Mouse (Mus musculus): ENCODE measurements around the gene 7530416G11Rik. TPM values are rescaled to one million over a fixed set of nuclear protein-coding genes. Genes with fewer than 3 reads are reported as not detected.

The 7530416G11Rik gene
- polyA plus RNA-seq, 2 experiments: not detected

- 61% methylated on average over 5 of the region's 5 CpGs for WGBS (ENCODE audit: insufficient replicate concordance)
- Histone ChIP-seq H3K4me3 (ENCODE audit: insufficient read depth in 1 of 2, low read depth in 2 of 2, low read length in 2 of 2) (no peak overlapping the region), H3K4me2 (ENCODE audit: low read depth) (no peak overlapping the region), H3K9ac (replicated peaks) (no peak overlapping the region), H3K27ac (no peak overlapping the region), H3K4me1 (replicated peaks; ENCODE audit: control insufficient read depth in 2 of 2, insufficient read depth in 2 of 2, low read length in 1 of 2) (no peaks in the 10 kb centered on the region), H3K9me3 (ENCODE audit: control insufficient read depth, low read length) (no peaks in the 10 kb centered on the region), H3K27me3 (ENCODE audit: control insufficient read depth, insufficient read depth, low read length) (no peaks in the 10 kb centered on the region), H3K36me3 (replicated peaks; ENCODE audit: control insufficient read depth, insufficient read depth, low read depth) (peaks cover 2% of the 10 kb centered on the region)
- TF ChIP-seq EP300 (IDR thresholded peaks at IDR 0.05; ENCODE audit: low read depth): no peak
- no peak for TF ChIP-seq CTCF (IDR thresholded peaks at IDR 0.05; ENCODE audit: low read depth)
- DNase-seq (ENCODE audit: low read depth in 3 of 3, low spot score in 3 of 3) (no peak), ATAC-seq (ENCODE audit: insufficient read depth) (no peak)
Observed at GRCm38 (mm10) chr15:85464190-85464589, 38.8 kb downstream of the 7530416G11Rik start.

- TF ChIP-seq EP300 (IDR thresholded peaks at IDR 0.05; ENCODE audit: low read depth): no peak
- TF ChIP-seq CTCF (IDR thresholded peaks at IDR 0.05; ENCODE audit: low read depth): no peak
- Histone ChIP-seq H3K9ac (replicated peaks) (no peak overlapping the region), H3K27ac (no peak overlapping the region), H3K27me3 (ENCODE audit: control insufficient read depth, insufficient read depth, low read length) (no peaks in the 10 kb centered on the region), H3K4me3 (ENCODE audit: insufficient read depth in 1 of 2, low read depth in 2 of 2, low read length in 2 of 2) (no peak overlapping the region), H3K36me3 (replicated peaks; ENCODE audit: control insufficient read depth, insufficient read depth, low read depth) (peaks cover 2% of the 10 kb centered on the region), H3K4me1 (replicated peaks; ENCODE audit: control insufficient read depth in 2 of 2, insufficient read depth in 2 of 2, low read length in 1 of 2) (no peaks in the 10 kb centered on the region), H3K9me3 (ENCODE audit: control insufficient read depth, low read length) (no peaks in the 10 kb centered on the region), H3K4me2 (ENCODE audit: low read depth) (no peak overlapping the region)
- ATAC-seq (ENCODE audit: insufficient read depth): no peak
- 68% methylated on average over 13 of the region's 13 CpGs for WGBS (ENCODE audit: insufficient replicate concordance)
- no peak for DNase-seq (ENCODE audit: low read depth in 3 of 3, low spot score in 3 of 3)
Observed at GRCm38 (mm10) chr15:85463027-85463790, 39.8 kb downstream of the 7530416G11Rik start.

GRCm38 (mm10) chr15:85462138-85462537 is 40.9 kb downstream of the 7530416G11Rik start:
- Histone ChIP-seq H3K4me3 (ENCODE audit: insufficient read depth in 1 of 2, low read depth in 2 of 2, low read length in 2 of 2) (no peak overlapping the region), H3K4me1 (replicated peaks; ENCODE audit: control insufficient read depth in 2 of 2, insufficient read depth in 2 of 2, low read length in 1 of 2) (no peaks in the 10 kb centered on the region), H3K9me3 (ENCODE audit: control insufficient read depth, low read length) (no peaks in the 10 kb centered on the region), H3K4me2 (ENCODE audit: low read depth) (no peak overlapping the region), H3K27me3 (ENCODE audit: control insufficient read depth, insufficient read depth, low read length) (no peaks in the 10 kb centered on the region), H3K27ac (no peak overlapping the region), H3K36me3 (replicated peaks; ENCODE audit: control insufficient read depth, insufficient read depth, low read depth) (peaks cover 2% of the 10 kb centered on the region), H3K9ac (replicated peaks) (no peak overlapping the region)
- DNase-seq (ENCODE audit: low read depth in 3 of 3, low spot score in 3 of 3): no peak
- no peak for TF ChIP-seq EP300 (IDR thresholded peaks at IDR 0.05; ENCODE audit: low read depth)
- no peak for TF ChIP-seq CTCF (IDR thresholded peaks at IDR 0.05; ENCODE audit: low read depth)
- 75% methylated on average over 4 of the region's 4 CpGs for WGBS (ENCODE audit: insufficient replicate concordance)
- no peak for ATAC-seq (ENCODE audit: insufficient read depth)

- no peak for ATAC-seq (ENCODE audit: insufficient read depth)
- H3K4me2 ChIP-seq (ENCODE audit: low read depth): no peak overlapping the region
Observed at GRCm38 (mm10) chr15:85461541-85461940, 41.5 kb downstream of the 7530416G11Rik start.

GRCm38 (mm10) chr15:85458631-85459082 is 44.4 kb downstream of the 7530416G11Rik start:
- DNase-seq (ENCODE audit: low read depth in 3 of 3, low spot score in 3 of 3): no peak
- TF ChIP-seq EP300 (IDR thresholded peaks at IDR 0.05; ENCODE audit: low read depth) (no peak), CTCF (IDR thresholded peaks at IDR 0.05; ENCODE audit: low read depth) (no peak)
- WGBS (ENCODE audit: insufficient replicate concordance): 63% methylated on average over 4 of the region's 4 CpGs
- Histone ChIP-seq H3K4me2 (ENCODE audit: low read depth) (no peak overlapping the region), H3K4me1 (replicated peaks; ENCODE audit: control insufficient read depth in 2 of 2, insufficient read depth in 2 of 2, low read length in 1 of 2) (no peaks in the 10 kb centered on the region), H3K9me3 (ENCODE audit: control insufficient read depth, low read length) (no peaks in the 10 kb centered on the region), H3K36me3 (replicated peaks; ENCODE audit: control insufficient read depth, insufficient read depth, low read depth) (no peaks in the 10 kb centered on the region), H3K27me3 (ENCODE audit: control insufficient read depth, insufficient read depth, low read length) (no peaks in the 10 kb centered on the region), H3K4me3 (ENCODE audit: insufficient read depth in 1 of 2, low read depth in 2 of 2, low read length in 2 of 2) (no peak overlapping the region), H3K27ac (no peak overlapping the region), H3K9ac (replicated peaks) (no peak overlapping the region)
- ATAC-seq (ENCODE audit: insufficient read depth): no peak

More at GRCm38 (mm10) chr15:85461541-85461940, 41.5 kb downstream of the 7530416G11Rik start:
- no peak for TF ChIP-seq EP300 (IDR thresholded peaks at IDR 0.05; ENCODE audit: low read depth)
- no peak for TF ChIP-seq CTCF (IDR thresholded peaks at IDR 0.05; ENCODE audit: low read depth)
- no peak overlapping the region for H3K27ac ChIP-seq
- H3K4me1 ChIP-seq (replicated peaks; ENCODE audit: control insufficient read depth in 2 of 2, insufficient read depth in 2 of 2, low read length in 1 of 2): no peaks in the 10 kb centered on the region
- 72% methylated on average over 4 of the region's 4 CpGs for WGBS (ENCODE audit: insufficient replicate concordance)
- no peaks in the 10 kb centered on the region for H3K9me3 ChIP-seq (ENCODE audit: control insufficient read depth, low read length)
- peaks cover 2% of the 10 kb centered on the region for H3K36me3 ChIP-seq (replicated peaks; ENCODE audit: control insufficient read depth, insufficient read depth, low read depth)
- H3K9ac ChIP-seq (replicated peaks): no peak overlapping the region
- H3K4me3 ChIP-seq (ENCODE audit: insufficient read depth in 1 of 2, low read depth in 2 of 2, low read length in 2 of 2): no peak overlapping the region
- no peaks in the 10 kb centered on the region for H3K27me3 ChIP-seq (ENCODE audit: control insufficient read depth, insufficient read depth, low read length)
- DNase-seq (ENCODE audit: low read depth in 3 of 3, low spot score in 3 of 3): no peak
